Mouse (Mus musculus) small intestine, adult 2 months (tissue): ENCODE results near the gene Gm21987. TPM values are rescaled to one million over a fixed set of nuclear protein-coding genes. Genes with fewer than 3 reads are reported as not detected.

ENCODE experiments used
- H3K27ac ChIP-seq: fragments of 200-500 bp; 2 replicates; pipeline ENCODE4 v1.5.1; 2012; ENCODE audit warnings: low read depth, low read length, control low read depth, inconsistent platforms; ENCODE audit not compliant: insufficient read depth
- H3K27me3 ChIP-seq: fragments of 200-500 bp; 2 replicates; pipeline ENCODE4 v1.6.1; 2012; ENCODE audit warnings: mild to moderate bottlenecking, moderate library complexity, low read length, inconsistent platforms; ENCODE audit not compliant: control insufficient read depth, insufficient read depth
- H3K36me3 ChIP-seq: fragments of 200-500 bp; 2 replicates; pipeline ENCODE4 v1.6.1; 2012; ENCODE audit warnings: mild to moderate bottlenecking, low read length, control low read depth, inconsistent platforms; ENCODE audit not compliant: control insufficient read depth, insufficient read depth
- H3K4me1 ChIP-seq: fragments of 200-500 bp; 2 replicates; pipeline ENCODE4 v1.6.1; 2012; ENCODE audit warnings: low read length, inconsistent platforms, mixed read lengths; ENCODE audit not compliant: control insufficient read depth, insufficient read depth, insufficient read length
- H3K4me3 ChIP-seq: fragments of 200-500 bp; 2 replicates; pipeline ENCODE4 v1.5.1; 2012; ENCODE audit warnings: low read depth, mild to moderate bottlenecking, control low read depth, inconsistent platforms, low read length, moderate library complexity
- CTCF ChIP-seq: fragments of 200-500 bp; IDR thresholded peaks from 2 replicates; pipeline ENCODE4 v1.5.1; 2012; ENCODE audit warnings: low read depth, mild to moderate bottlenecking, control low read depth, inconsistent platforms, low read length, moderate library complexity, mixed read lengths; ENCODE audit not compliant: insufficient replicate concordance, insufficient read length; ENCODE audit errors: extremely low read depth
- POLR2A ChIP-seq: fragments of 200-500 bp; IDR thresholded peaks from 2 replicates; pipeline ENCODE4 v1.6.1; 2012; ENCODE audit warnings: low read depth, mild to moderate bottlenecking, control low read depth, inconsistent platforms, low read length, moderate library complexity
- WGBS: fragments of 180-500 bp; shearing (Covaris S2); methylation state at CpG from one replicate; pipeline ENCODE4 v1.1.7; 2018; 5-methylcytosine and 5-hydroxymethylcytosine counted together
- polyA plus RNA-seq: library from polyadenylated mRNA; depleted of rRNA; stranded (reverse); fragments of >200 nt; gene quantifications from 2 replicates; pipeline ENCODE4 v1.2.3, GENCODE M21; 2012

Gm21987 gene
- polyA plus RNA-seq, 1 experiment, result not detected

DNA sequence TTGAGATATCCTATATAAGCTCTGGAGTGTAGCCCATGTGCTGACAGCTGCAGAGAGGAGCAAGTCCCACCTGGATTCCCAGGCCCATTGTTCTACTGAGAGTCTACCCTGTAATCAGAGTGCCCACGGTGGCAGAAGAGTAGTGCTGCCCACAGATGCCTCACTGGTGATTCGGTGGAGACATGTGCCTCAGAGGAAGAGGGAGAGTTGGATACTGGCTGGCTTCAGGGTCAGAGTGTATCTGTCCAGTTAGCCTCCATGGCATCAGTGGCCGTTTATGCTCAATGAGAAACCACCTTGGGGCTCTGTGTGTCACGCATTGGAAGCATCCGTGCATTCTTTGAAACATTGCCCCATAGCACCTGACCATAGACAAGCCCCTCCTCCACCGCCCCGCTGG is 16.8 kb downstream of the Gm21987 start:
- Histone ChIP-seq H3K27ac (no peak overlapping the region), H3K36me3 (no peaks in the 10 kb centered on the region), H3K4me1 (peaks cover 3% of the 10 kb centered on the region; the same call in 1 of the 2 replicates), H3K4me3 (peak overlapping the region; percentile 12; the same call in 1 of the 2 replicates), H3K27me3 (no peaks in the 10 kb centered on the region)
- TF ChIP-seq POLR2A, result no peak
- no peak for TF ChIP-seq CTCF
- 71% methylated on average over 7 of the region's 7 CpGs for WGBS

DNA sequence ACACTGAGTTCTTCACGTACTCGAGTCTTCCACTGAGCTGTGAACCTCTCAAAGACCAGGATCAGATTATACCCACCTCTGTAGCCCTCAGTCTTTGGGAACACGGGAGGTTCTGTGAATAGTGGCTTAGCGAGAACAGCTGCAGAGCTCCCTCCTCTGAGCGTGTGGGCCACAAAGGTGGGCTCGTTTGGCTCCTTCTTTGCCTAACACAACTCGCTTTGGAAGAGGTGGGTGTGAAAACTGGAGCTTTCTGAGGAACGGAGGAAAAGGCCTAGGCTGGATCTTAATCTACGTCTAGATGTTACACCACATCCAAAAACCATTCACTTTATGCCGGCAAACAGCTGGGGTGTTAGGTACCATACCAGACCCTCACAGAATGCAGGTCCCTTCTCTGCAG is 18.6 kb downstream of the Gm21987 start:
- no peaks in the 10 kb centered on the region for H3K27me3 ChIP-seq
- H3K4me3 ChIP-seq, result no peak overlapping the region
- H3K4me1 ChIP-seq, result peaks cover 3% of the 10 kb centered on the region; the same call in 1 of the 2 replicates
- H3K36me3 ChIP-seq, result no peaks in the 10 kb centered on the region
- TF ChIP-seq POLR2A, result no peak
- no peak for TF ChIP-seq CTCF
- 86% methylated on average over 10 of the region's 10 CpGs for WGBS
- H3K27ac ChIP-seq, result no peak overlapping the region

- Histone ChIP-seq H3K4me3 (no peak overlapping the region), H3K27ac (no peak overlapping the region), H3K4me1 (peaks cover 3% of the 10 kb centered on the region; the same call in 1 of the 2 replicates), H3K27me3 (no peaks in the 10 kb centered on the region), H3K36me3 (no peaks in the 10 kb centered on the region)
- no peak for TF ChIP-seq POLR2A
- no peak for TF ChIP-seq CTCF
- 83% methylated on average over 4 of the region's 4 CpGs for WGBS
Measured at GRCm38 (mm10) chr16:38366231-38366630, 19.4 kb downstream of the Gm21987 start.

- TF ChIP-seq POLR2A (no peak), CTCF (no peak)
- no peak overlapping the region for H3K27ac ChIP-seq
- 50% methylated on average over 10 of the region's 10 CpGs for WGBS
- no peaks in the 10 kb centered on the region; the same call in 1 of the 2 replicates for H3K4me1 ChIP-seq
- H3K4me3 ChIP-seq, result no peak overlapping the region
- H3K27me3 ChIP-seq, result no peaks in the 10 kb centered on the region
- H3K36me3 ChIP-seq, result no peaks in the 10 kb centered on the region
Measured at GRCm38 (mm10) chr16:38368336-38368735, 21.5 kb downstream of the Gm21987 start.

GRCm38 (mm10) chr16:38369000-38369399 is 22.2 kb downstream of the Gm21987 start:
- H3K27ac ChIP-seq, result no peak overlapping the region
- no peaks in the 10 kb centered on the region; the same call in 1 of the 2 replicates for H3K4me1 ChIP-seq
- H3K36me3 ChIP-seq, result no peaks in the 10 kb centered on the region
- H3K27me3 ChIP-seq, result no peaks in the 10 kb centered on the region
- TF ChIP-seq CTCF (no peak), POLR2A (no peak)
- no peak overlapping the region for H3K4me3 ChIP-seq
- WGBS, result 81% methylated on average over 7 of the region's 7 CpGs

DNA sequence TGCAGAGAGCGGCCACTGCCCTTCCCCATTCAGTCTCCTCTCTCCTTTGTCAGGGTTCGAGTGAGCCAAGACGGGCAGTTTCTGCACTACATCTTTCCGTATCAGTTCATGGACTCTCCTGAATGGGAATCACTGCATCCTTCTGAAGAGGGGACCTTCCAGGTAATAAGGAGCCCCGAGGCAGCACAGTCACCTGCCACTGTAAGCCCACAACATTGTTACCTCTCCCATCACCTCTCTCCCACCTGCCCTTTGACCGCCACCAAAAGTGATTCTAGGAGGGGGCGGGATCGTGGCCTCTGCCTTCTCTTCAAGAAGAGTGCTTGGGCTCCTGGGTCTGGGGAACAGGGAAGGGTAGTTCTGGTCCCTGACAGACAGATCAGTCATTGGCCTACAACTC is 22.6 kb downstream of the Gm21987 start:
- Histone ChIP-seq H3K27me3 (no peaks in the 10 kb centered on the region), H3K36me3 (no peaks in the 10 kb centered on the region), H3K27ac (no peak overlapping the region), H3K4me1 (no peaks in the 10 kb centered on the region; the same call in 1 of the 2 replicates), H3K4me3 (no peak overlapping the region)
- TF ChIP-seq POLR2A (no peak), CTCF (no peak)
- WGBS, result 80% methylated on average over 8 of the region's 8 CpGs

- Histone ChIP-seq H3K27ac (no peak overlapping the region), H3K4me3 (no peak overlapping the region), H3K27me3 (no peaks in the 10 kb centered on the region), H3K4me1 (no peaks in the 10 kb centered on the region; the same call in 1 of the 2 replicates), H3K36me3 (no peaks in the 10 kb centered on the region)
- TF ChIP-seq POLR2A (no peak), CTCF (no peak)
- 86% methylated on average over 4 of the region's 4 CpGs for WGBS
Measured at GRCm38 (mm10) chr16:38369992-38370484, 23.2 kb downstream of the Gm21987 start.

- no peaks in the 10 kb centered on the region; the same call in 1 of the 2 replicates for H3K4me1 ChIP-seq
- WGBS, result 81% methylated on average over 8 of the region's 8 CpGs
- H3K27ac ChIP-seq, result no peak overlapping the region
- no peak overlapping the region for H3K4me3 ChIP-seq
- H3K36me3 ChIP-seq, result no peaks in the 10 kb centered on the region
- TF ChIP-seq POLR2A, result no peak
- no peaks in the 10 kb centered on the region for H3K27me3 ChIP-seq
Measured at GRCm38 (mm10) chr16:38370633-38371374, 24.0 kb downstream of the Gm21987 start.
